Mouse (Mus musculus): Measurements from ENCODE around the gene Kcnq1.

DNA sequence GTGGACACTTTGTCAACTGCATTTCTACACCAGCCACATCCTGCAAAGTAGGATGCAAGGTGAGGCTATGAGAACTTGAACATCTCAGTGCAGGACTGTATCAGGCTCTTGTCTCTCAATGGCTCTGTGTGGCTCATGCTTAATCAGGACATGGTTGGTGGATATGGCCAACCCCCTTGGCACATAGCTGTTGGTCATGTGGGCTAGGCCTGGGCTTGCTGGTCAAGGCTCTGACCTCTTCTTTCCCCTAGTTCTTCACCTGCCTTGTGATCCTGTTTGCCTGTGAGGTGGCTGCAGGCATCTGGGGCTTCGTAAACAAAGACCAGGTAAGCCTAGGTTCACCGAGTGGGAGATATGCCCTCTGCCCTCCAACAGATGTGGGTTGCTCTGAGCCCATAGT is 40.5 kb upstream of the Kcnq1 start:
- TF ChIP-seq CTCF (conservative IDR thresholded peaks at IDR 0.05; ENCODE audit: low read length) = no peak
- no peak for TF ChIP-seq POU5F1 (IDR thresholded peaks at IDR 0.05; ENCODE audit: borderline replicate concordance, low read length)
